Mouse (Mus musculus): ENCODE results near the gene Iqsec3. TPM values are rescaled to one million over a fixed set of nuclear protein-coding genes. Genes with fewer than 3 reads are reported as not detected.

Gene Iqsec3
- total and polyA plus RNA-seq, 2 experiments from 2014 or later: 10.7 to 50.3 TPM

DNA sequence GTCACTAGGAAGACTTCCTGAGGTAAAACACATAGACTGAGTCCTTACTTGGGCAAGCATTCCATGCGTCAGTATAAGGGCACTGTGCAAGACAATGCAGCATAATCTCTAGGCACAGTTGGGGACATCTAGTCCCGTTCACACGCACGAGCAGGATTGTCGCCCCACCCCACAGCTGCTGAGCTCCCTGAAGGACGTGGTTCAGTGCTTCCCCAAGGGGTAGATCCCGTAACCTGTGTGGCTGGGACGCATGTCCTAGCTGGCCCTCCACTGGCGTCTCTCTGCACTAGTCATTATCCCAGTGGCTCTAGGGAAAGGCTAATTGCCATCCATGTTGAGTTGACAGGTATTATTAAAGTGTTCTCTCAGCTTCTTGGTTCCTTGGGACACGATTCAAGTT, 91.4 kb downstream of the Iqsec3 start:
- Histone ChIP-seq H3K27me3 (ENCODE audit: insufficient read depth, low read length) (no peaks in the 10 kb centered on the region), H3K4me2 (ENCODE audit: low read depth, low read length, poor library complexity, severe bottlenecking) (no peak overlapping the region), H3K4me1 (ENCODE audit: insufficient read depth, low read length) (no peaks in the 10 kb centered on the region), H3K27ac (ENCODE audit: low read depth, low read length) (no peak overlapping the region), H3K36me3 (ENCODE audit: insufficient read depth, low read length) (peaks cover 4% of the 10 kb centered on the region; the same call in 1 of the 2 replicates), H3K4me3 (ENCODE audit: low read depth, low read length) (no peak overlapping the region), H3K9ac (replicated peaks; ENCODE audit: low read length, poor library complexity, severe bottlenecking) (no peak overlapping the region), H3K9me3 (ENCODE audit: low read length) (no peaks in the 10 kb centered on the region)
- TF ChIP-seq CTCF (IDR thresholded peaks at IDR 0.05): no peak
- DNase-seq (ENCODE audit: low spot score) (no peak), ATAC-seq (ENCODE audit: low FRiP score) (no peak)
- 31% methylated on average over 10 of the region's 10 CpGs for WGBS

- WGBS: 71% methylated on average over 8 of the region's 8 CpGs
- H3K4me3 ChIP-seq (ENCODE audit: low read depth, low read length): no peak overlapping the region
- no peaks in the 10 kb centered on the region for H3K4me1 ChIP-seq (ENCODE audit: insufficient read depth, low read length)
- ATAC-seq (ENCODE audit: low FRiP score) (no peak), DNase-seq (ENCODE audit: low spot score) (no peak)
- H3K36me3 ChIP-seq (ENCODE audit: insufficient read depth, low read length): no peaks in the 10 kb centered on the region; the same call in 1 of the 2 replicates
- no peaks in the 10 kb centered on the region for H3K27me3 ChIP-seq (ENCODE audit: insufficient read depth, low read length)
- H3K4me2 ChIP-seq (ENCODE audit: low read depth, low read length, poor library complexity, severe bottlenecking): no peak overlapping the region
- H3K9me3 ChIP-seq (ENCODE audit: low read length): no peaks in the 10 kb centered on the region
- no peak for TF ChIP-seq CTCF (IDR thresholded peaks at IDR 0.05)
- H3K9ac ChIP-seq (replicated peaks; ENCODE audit: low read length, poor library complexity, severe bottlenecking): no peak overlapping the region
- H3K27ac ChIP-seq (ENCODE audit: low read depth, low read length): no peak overlapping the region
Measured at GRCm38 (mm10) chr6:121380576-121380975, 92.9 kb downstream of the Iqsec3 start.

GRCm38 (mm10) chr6:121378256-121378655, 95.2 kb downstream of the Iqsec3 start:
- no peak overlapping the region for H3K4me3 ChIP-seq (ENCODE audit: low read depth, low read length)
- DNase-seq (ENCODE audit: low spot score) (no peak), ATAC-seq (ENCODE audit: low FRiP score) (peak; percentile 53; the same call in 1 of the 2 replicates)
- H3K9me3 ChIP-seq (ENCODE audit: low read length): no peaks in the 10 kb centered on the region
- no peaks in the 10 kb centered on the region; the same call in 1 of the 2 replicates for H3K36me3 ChIP-seq (ENCODE audit: insufficient read depth, low read length)
- H3K9ac ChIP-seq (replicated peaks; ENCODE audit: low read length, poor library complexity, severe bottlenecking): no peak overlapping the region
- 68% methylated on average over 4 of the region's 4 CpGs for WGBS
- TF ChIP-seq CTCF (IDR thresholded peaks at IDR 0.05): no peak
- H3K27ac ChIP-seq (ENCODE audit: low read depth, low read length): no peak overlapping the region
- no peak overlapping the region for H3K4me2 ChIP-seq (ENCODE audit: low read depth, low read length, poor library complexity, severe bottlenecking)
- no peaks in the 10 kb centered on the region for H3K4me1 ChIP-seq (ENCODE audit: insufficient read depth, low read length)
- no peaks in the 10 kb centered on the region for H3K27me3 ChIP-seq (ENCODE audit: insufficient read depth, low read length)

DNA sequence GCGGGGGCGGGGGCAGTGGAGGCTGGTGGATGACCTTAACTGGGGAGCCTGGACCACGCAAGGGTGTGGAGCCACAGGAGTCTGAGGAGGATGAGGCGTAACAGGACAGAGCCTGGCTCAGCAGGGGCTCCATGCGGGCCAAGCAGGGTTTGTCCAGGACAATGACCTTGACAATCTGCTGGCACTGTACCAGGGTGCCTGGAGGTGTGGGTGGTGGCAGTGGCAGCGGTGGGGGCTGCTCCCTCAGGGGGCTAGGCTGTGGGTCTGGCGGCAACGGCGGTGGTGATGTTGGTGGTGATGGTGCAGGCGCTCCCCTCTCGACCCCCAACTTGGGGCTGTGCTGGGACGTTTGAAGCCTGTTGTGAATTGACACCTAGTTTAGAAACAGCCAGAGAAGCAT, 97.3 kb downstream of the Iqsec3 start:
- no peak for ATAC-seq (ENCODE audit: low FRiP score)
- no peak for DNase-seq (ENCODE audit: low spot score)
- TF ChIP-seq CTCF (IDR thresholded peaks at IDR 0.05): no peak

GRCm38 (mm10) chr6:121371197-121371980, 102.1 kb downstream of the Iqsec3 start:
- TF ChIP-seq CTCF (IDR thresholded peaks at IDR 0.05): no peak
- WGBS: 63% methylated on average over 10 of the region's 10 CpGs
- DNase-seq (ENCODE audit: low spot score): no peak

More for the DNA sequence above, 97.3 kb downstream of the Iqsec3 start:
- whole genome bisulfite sequencing: 90% methylated on average over 11 of the region's 12 CpGs
- no peak overlapping the region for H3K4me2 ChIP-seq (ENCODE audit: low read depth, low read length, poor library complexity, severe bottlenecking)
- H3K27ac ChIP-seq (ENCODE audit: low read depth, low read length): no peak overlapping the region
- H3K4me3 ChIP-seq (ENCODE audit: low read depth, low read length): no peak overlapping the region
- H3K4me1 ChIP-seq (ENCODE audit: insufficient read depth, low read length): no peaks in the 10 kb centered on the region
- no peaks in the 10 kb centered on the region for H3K9me3 ChIP-seq (ENCODE audit: low read length)
- no peak overlapping the region for H3K9ac ChIP-seq (replicated peaks; ENCODE audit: low read length, poor library complexity, severe bottlenecking)
- H3K27me3 ChIP-seq (ENCODE audit: insufficient read depth, low read length): no peaks in the 10 kb centered on the region
- no peaks in the 10 kb centered on the region for H3K36me3 ChIP-seq (ENCODE audit: insufficient read depth, low read length)

GRCm38 (mm10) chr6:121367099-121367498, 106.4 kb downstream of the Iqsec3 start:
- H3K9me3 ChIP-seq (ENCODE audit: low read length): no peaks in the 10 kb centered on the region
- H3K4me1 ChIP-seq (ENCODE audit: insufficient read depth, low read length): no peaks in the 10 kb centered on the region
- H3K9ac ChIP-seq (replicated peaks; ENCODE audit: low read length, poor library complexity, severe bottlenecking): no peak overlapping the region
- H3K4me2 ChIP-seq (ENCODE audit: low read depth, low read length, poor library complexity, severe bottlenecking): no peak overlapping the region
- DNase-seq (ENCODE audit: low spot score) (no peak), ATAC-seq (ENCODE audit: low FRiP score) (no peak)
- H3K27ac ChIP-seq (ENCODE audit: low read depth, low read length): no peak overlapping the region
- WGBS: 66% methylated on average over 3 of the region's 3 CpGs
- no peaks in the 10 kb centered on the region for H3K27me3 ChIP-seq (ENCODE audit: insufficient read depth, low read length)
- no peak for TF ChIP-seq CTCF (IDR thresholded peaks at IDR 0.05)
- no peak overlapping the region for H3K4me3 ChIP-seq (ENCODE audit: low read depth, low read length)
- no peaks in the 10 kb centered on the region for H3K36me3 ChIP-seq (ENCODE audit: insufficient read depth, low read length)

More at GRCm38 (mm10) chr6:121371197-121371980, 102.1 kb downstream of the Iqsec3 start:
- Histone ChIP-seq H3K36me3 (ENCODE audit: insufficient read depth, low read length) (no peaks in the 10 kb centered on the region), H3K4me1 (ENCODE audit: insufficient read depth, low read length) (no peaks in the 10 kb centered on the region), H3K27ac (ENCODE audit: low read depth, low read length) (no peak overlapping the region), H3K27me3 (ENCODE audit: insufficient read depth, low read length) (no peaks in the 10 kb centered on the region), H3K4me2 (ENCODE audit: low read depth, low read length, poor library complexity, severe bottlenecking) (no peak overlapping the region), H3K9me3 (ENCODE audit: low read length) (no peaks in the 10 kb centered on the region), H3K9ac (replicated peaks; ENCODE audit: low read length, poor library complexity, severe bottlenecking) (no peak overlapping the region), H3K4me3 (ENCODE audit: low read depth, low read length) (no peak overlapping the region)
- ATAC-seq (ENCODE audit: low FRiP score): no peak
